23 mouse cellular contexts compared by ENCODE assay signal in genomic region chr17:6052801-6053200, GRCm38 (mm10).
"Had no signal": no experiment of that assay in that cellular context is flagged by ENCODE, and none has a peak within 500 bp of the region (broad histone marks: within the 10 kb centered on the region; RNA-seq: fewer than 3 reads in every experiment).

No protein-coding gene starts in this region.

- H3K4me3 ChIP-seq: gastrocnemius, adult 2 months; heart, embryonic 10.5 days; heart, embryonic 12.5 days; hindbrain, embryonic 13.5 days; hindbrain, embryonic 15.5 days; kidney, embryonic 15.5 days; limb, embryonic 13.5 days; limb, embryonic 15.5 days had no signal

- ATAC-seq: hindbrain, postnatal 0 days; intestine, embryonic 16.5 days had no signal

- H3K27ac ChIP-seq: gastrocnemius, adult 2 months; heart, embryonic 10.5 days; hindbrain, embryonic 13.5 days; hindbrain, embryonic 15.5 days; hindbrain, postnatal 0 days; kidney, embryonic 15.5 days; kidney, postnatal 0 days; limb, embryonic 13.5 days; limb, embryonic 15.5 days had no signal

- H3K9me3 ChIP-seq: heart, embryonic 10.5 days; heart, embryonic 12.5 days; hindbrain, embryonic 13.5 days; hindbrain, embryonic 15.5 days; kidney, embryonic 15.5 days; limb, embryonic 13.5 days; limb, embryonic 15.5 days had no signal

- H3K9ac ChIP-seq: hindbrain, embryonic 13.5 days; hindbrain, embryonic 15.5 days; kidney, embryonic 15.5 days; limb, embryonic 13.5 days; limb, embryonic 15.5 days had no signal

- H3K27me3 ChIP-seq: heart, embryonic 12.5 days; hindbrain, embryonic 13.5 days; hindbrain, embryonic 15.5 days; kidney, embryonic 15.5 days; limb, embryonic 13.5 days; limb, embryonic 15.5 days had no signal

- H3K4me2 ChIP-seq: heart, embryonic 12.5 days; hindbrain, embryonic 13.5 days; hindbrain, embryonic 15.5 days; kidney, embryonic 15.5 days; limb, embryonic 13.5 days; limb, embryonic 15.5 days had no signal

- H3K4me1 ChIP-seq: hindbrain, embryonic 15.5 days; kidney, embryonic 15.5 days; limb, embryonic 13.5 days; limb, embryonic 15.5 days had no signal

- DNase-seq: gastrocnemius, adult 2 months; gastrocnemius, postnatal 10 days; gastrocnemius, postnatal 25 days; heart, adult 18-20 months; heart, postnatal 10 days; kidney, adult 11 months; kidney, adult 2 months; kidney, adult 9 months; kidney, postnatal 14 days; kidney, postnatal 36 days; layer of hippocampus, adult 9-11 months; layer of hippocampus, postnatal 36 days; left cerebral cortex, postnatal 4 days had no signal
